Mouse (Mus musculus): ENCODE measurements around the gene Lsm6.

GRCm38 (mm10) chr8:78797985-78798384, 23.0 kb downstream of the Lsm6 start:
- TF ChIP-seq POLR2A (IDR thresholded peaks at IDR 0.05; ENCODE audit: low read depth, low read length): no peak
- TF ChIP-seq CTCF (IDR thresholded peaks at IDR 0.05; ENCODE audit: extremely low read depth, insufficient read depth, insufficient read length, insufficient replicate concordance): no peak

Measured in spleen, adult 2 months (tissue).